Mouse (Mus musculus) cortical plate, adult 2 months (tissue): Measurements from ENCODE around the gene Gm26558. TPM values are rescaled to one million over a fixed set of nuclear protein-coding genes. Genes with fewer than 3 reads are reported as not detected.

Experiments
- H3K27ac ChIP-seq: fragments of 200-500 bp; 2 replicates; pipeline ENCODE4 v1.5.1; 2012; ENCODE audit warnings: low read length, control low read depth, inconsistent platforms; ENCODE audit not compliant: insufficient read depth
- H3K4me1 ChIP-seq: fragments of 200-500 bp; 2 replicates; pipeline ENCODE4 v1.6.1; 2011; ENCODE audit warnings: low read length; ENCODE audit not compliant: control insufficient read depth, insufficient read depth
- H3K4me3 ChIP-seq: fragments of 200-500 bp; 2 replicates; pipeline ENCODE4 v1.5.1; 2011; ENCODE audit warnings: mild to moderate bottlenecking, low read length, control low read depth; ENCODE audit not compliant: insufficient read depth
- CTCF ChIP-seq: fragments of 200-500 bp; IDR thresholded peaks from 2 replicates; pipeline ENCODE4 v1.5.1; 2011; ENCODE audit warnings: mild to moderate bottlenecking, control low read depth, low read length; ENCODE audit not compliant: insufficient read depth; ENCODE audit errors: extremely low read depth
- POLR2A ChIP-seq: fragments of 200-500 bp; IDR thresholded peaks from 2 replicates; pipeline ENCODE4 v1.6.1; 2011; ENCODE audit warnings: mild to moderate bottlenecking, low read length, control low read depth; ENCODE audit not compliant: insufficient read depth; ENCODE audit errors: extremely low read depth
- polyA plus RNA-seq: library from polyadenylated mRNA; depleted of rRNA; stranded (reverse); fragments of >200 nt; gene quantifications from 2 replicates; pipeline ENCODE4 v1.2.3, GENCODE M21; 2012; rRNA removed

The Gm26558 gene
- polyA plus RNA-seq, 1 experiment = 0.92 TPM

GRCm38 (mm10) chr2:70629339-70629761 lies 32.6 kb downstream of the Gm26558 start:
- TF ChIP-seq POLR2A (no peak), CTCF (no peak)
- Histone ChIP-seq H3K4me3 (no peak overlapping the region), H3K4me1 (no peaks in the 10 kb centered on the region), H3K27ac (no peak overlapping the region)

- Histone ChIP-seq H3K27ac (no peak overlapping the region), H3K4me1 (no peaks in the 10 kb centered on the region), H3K4me3 (no peak overlapping the region)
- TF ChIP-seq CTCF = no peak
- TF ChIP-seq POLR2A = no peak
Observed at GRCm38 (mm10) chr2:70628397-70628796, 33.5 kb downstream of the Gm26558 start.

GRCm38 (mm10) chr2:70625761-70626160 lies 36.1 kb downstream of the Gm26558 start:
- no peak overlapping the region for H3K4me3 ChIP-seq
- H3K27ac ChIP-seq = no peak overlapping the region
- TF ChIP-seq POLR2A = no peak
- TF ChIP-seq CTCF = no peak
- H3K4me1 ChIP-seq = no peaks in the 10 kb centered on the region

- TF ChIP-seq POLR2A (no peak), CTCF (no peak)
- no peak overlapping the region for H3K4me3 ChIP-seq
- H3K4me1 ChIP-seq = no peaks in the 10 kb centered on the region
- no peak overlapping the region for H3K27ac ChIP-seq
Observed at GRCm38 (mm10) chr2:70622244-70622643, 39.7 kb downstream of the Gm26558 start.

- peak; percentile 64 for TF ChIP-seq CTCF
- no peak for TF ChIP-seq POLR2A
- no peak overlapping the region for H3K27ac ChIP-seq
Observed at GRCm38 (mm10) chr2:70620225-70620624, 41.7 kb downstream of the Gm26558 start.

GRCm38 (mm10) chr2:70619232-70619835 lies 42.6 kb downstream of the Gm26558 start:
- peak; percentile 21; the same call in 1 of the 2 replicates for TF ChIP-seq CTCF
- no peak for TF ChIP-seq POLR2A
- H3K27ac ChIP-seq = no peak overlapping the region
- no peaks in the 10 kb centered on the region for H3K4me1 ChIP-seq
- H3K4me3 ChIP-seq = no peak overlapping the region

More at GRCm38 (mm10) chr2:70620225-70620624, 41.7 kb downstream of the Gm26558 start:
- Histone ChIP-seq H3K4me1 (no peaks in the 10 kb centered on the region), H3K4me3 (no peak overlapping the region)

GRCm38 (mm10) chr2:70616617-70617016 lies 45.3 kb downstream of the Gm26558 start:
- no peak for TF ChIP-seq CTCF
- TF ChIP-seq POLR2A = no peak
- Histone ChIP-seq H3K4me1 (no peaks in the 10 kb centered on the region), H3K4me3 (no peak overlapping the region), H3K27ac (no peak overlapping the region)

- Histone ChIP-seq H3K4me1 (no peaks in the 10 kb centered on the region), H3K4me3 (no peak overlapping the region), H3K27ac (no peak overlapping the region)
- TF ChIP-seq POLR2A (no peak), CTCF (no peak)
Observed at GRCm38 (mm10) chr2:70616076-70616475, 45.8 kb downstream of the Gm26558 start.

GRCm38 (mm10) chr2:70614745-70615351 lies 47.1 kb downstream of the Gm26558 start:
- no peak for TF ChIP-seq POLR2A
- Histone ChIP-seq H3K4me3 (no peak overlapping the region), H3K27ac (no peak overlapping the region), H3K4me1 (no peaks in the 10 kb centered on the region)

Other genes starting within 250 kb of the Gm26558 start
- 0.58 and 0.64 TPM in 2 replicates for gene Sp5, start 187.2 kb downstream of the Gm26558 start, polyA plus RNA-seq
- 0.44 and 1.3 TPM in 2 replicates for gene Erich2, start 153.3 kb downstream of the Gm26558 start, polyA plus RNA-seq
- gene Gad1, start 109.0 kb downstream of the Gm26558 start, polyA plus RNA-seq = 310 and 343 TPM in 2 replicates
- gene Gorasp2, start 532 bp downstream of the Gm26558 start, polyA plus RNA-seq = 78.3 and 80.0 TPM in 2 replicates
- 45.5 and 47.5 TPM in 2 replicates for gene Tlk1, start 163.6 kb upstream of the Gm26558 start, polyA plus RNA-seq